26 mouse cellular contexts compared by ENCODE assay signal in the genomic region with DNA sequence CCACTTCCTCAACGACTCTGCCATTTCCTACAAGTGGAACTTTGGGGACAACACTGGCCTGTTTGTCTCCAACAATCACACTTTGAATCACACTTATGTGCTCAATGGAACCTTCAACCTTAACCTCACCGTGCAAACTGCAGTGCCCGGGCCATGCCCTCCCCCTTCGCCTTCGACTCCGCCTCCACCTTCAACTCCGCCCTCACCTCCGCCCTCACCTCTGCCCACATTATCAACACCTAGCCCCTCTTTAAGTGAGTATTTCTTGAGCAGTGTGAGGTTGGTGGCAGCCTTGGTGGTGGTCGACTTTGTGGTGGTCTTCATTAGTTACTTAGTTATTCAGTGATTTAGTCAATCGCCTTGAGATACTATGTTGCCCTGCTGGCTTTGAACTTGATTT. TPM values are rescaled to one million over a fixed set of nuclear protein-coding genes. Genes with fewer than 3 reads are reported as not detected.
DNase-seq lines count a peak whose midpoint lies in the region; ATAC-seq and TF ChIP-seq lines count a peak whose summit lies in the region.
"Had no signal": no experiment of that assay in that cellular context is flagged by ENCODE, and none has a peak within 500 bp of the region (broad histone marks: within the 10 kb centered on the region; RNA-seq: fewer than 3 reads in every experiment).

No protein-coding gene starts in this region.

- H3K9ac ChIP-seq in midbrain, embryonic 11.5 days (ENCODE audit: low read length) = no peak overlapping the region
- no peak overlapping the region for H3K9ac ChIP-seq in midbrain, embryonic 13.5 days (replicated peaks)
- no peak overlapping the region for H3K9ac ChIP-seq in CH12.LX (ENCODE audit: insufficient read depth, low read depth)
- H3K9ac ChIP-seq: embryonic facial prominence, embryonic 13.5 days; embryonic facial prominence, embryonic 15.5 days; forebrain, embryonic 12.5 days had no signal

- no peak for ATAC-seq in midbrain, embryonic 11.5 days (ENCODE audit: low FRiP score)
- ATAC-seq in midbrain, embryonic 13.5 days = no peak
- ATAC-seq: activated CD4-positive, CD25-positive, alpha-beta regulatory T cell, adult 4 months; forebrain, embryonic 14.5 days; forebrain, embryonic 16.5 days; Patski had no signal

- no peak for TF ChIP-seq CTCF in CH12.LX (conservative IDR thresholded peaks at IDR 0.05 in 1 of 2, IDR thresholded peaks at IDR 0.05 in 1 of 2; ENCODE audit: low read depth in 2 of 2, low read length in 2 of 2)
- no peak for TF ChIP-seq CTCF in bone marrow macrophage, adult 2 months (IDR thresholded peaks at IDR 0.05; ENCODE audit: low read depth, low read length)

- no peak for TF ChIP-seq POLR2A in CH12.LX (IDR thresholded peaks at IDR 0.05; ENCODE audit: low read depth, low read length)
- no peak for TF ChIP-seq POLR2A in bone marrow macrophage, adult 2 months (IDR thresholded peaks at IDR 0.05; ENCODE audit: borderline replicate concordance, low read depth, low read length)

- WGBS in midbrain, embryonic 11.5 days = 82% methylated on average over 10 of the region's 10 CpGs
- 87% methylated on average over 10 of the region's 10 CpGs for WGBS in midbrain, embryonic 13.5 days

- H3K79me2 ChIP-seq in CH12.LX (replicated peaks; ENCODE audit: control insufficient read depth, extremely low read depth, insufficient read depth, poor library complexity, severe bottlenecking) = no peaks in the 10 kb centered on the region

- no peaks in the 10 kb centered on the region for H3K9me3 ChIP-seq in midbrain, embryonic 11.5 days (ENCODE audit: control insufficient read depth, low read length)
- no peaks in the 10 kb centered on the region for H3K9me3 ChIP-seq in midbrain, embryonic 13.5 days
- H3K9me3 ChIP-seq in CH12.LX (replicated peaks; ENCODE audit: low read length) = no peaks in the 10 kb centered on the region
- H3K9me3 ChIP-seq: embryonic facial prominence, embryonic 13.5 days; embryonic facial prominence, embryonic 15.5 days; forebrain, embryonic 10.5 days; forebrain, embryonic 12.5 days; G1E had no signal

- in situ Hi-C loops in CH12.LX (cut with MboI; ENCODE audit: low pct_ligation_motif_present, low pct_unique_long_range_greater_than_20kb, low sequenced_read_pairs) = no loop called here

- H3K36me3 ChIP-seq in midbrain, embryonic 11.5 days (ENCODE audit: control insufficient read depth, insufficient read depth, low read length) = no peaks in the 10 kb centered on the region
- no peaks in the 10 kb centered on the region for H3K36me3 ChIP-seq in midbrain, embryonic 13.5 days
- no peaks in the 10 kb centered on the region for H3K36me3 ChIP-seq in CH12.LX (replicated peaks in 1 of 2; ENCODE audit: control insufficient read depth in 1 of 2, insufficient read depth in 1 of 2, low read length in 1 of 2)
- H3K36me3 ChIP-seq: embryonic facial prominence, embryonic 13.5 days; embryonic facial prominence, embryonic 15.5 days; forebrain, embryonic 10.5 days; forebrain, embryonic 12.5 days; G1E had no signal

- no peaks in the 10 kb centered on the region for H3K27me3 ChIP-seq in midbrain, embryonic 11.5 days (ENCODE audit: control insufficient read depth, insufficient read depth, low read length)
- H3K27me3 ChIP-seq in midbrain, embryonic 13.5 days = no peaks in the 10 kb centered on the region
- no peaks in the 10 kb centered on the region for H3K27me3 ChIP-seq in CH12.LX (replicated peaks)
- H3K27me3 ChIP-seq: embryonic facial prominence, embryonic 15.5 days; Patski had no signal

- no peak for TF ChIP-seq EP300 in CH12.LX (IDR thresholded peaks at IDR 0.05; ENCODE audit: low read length)

- dilution Hi-C loops in CH12.LX (cut with MboI; ENCODE audit: extremely low pct_ligation_motif_present, extremely low pct_unique_long_range_greater_than_20kb, low sequenced_read_pairs) = no loop called here

- H3K4me1 ChIP-seq in midbrain, embryonic 11.5 days (ENCODE audit: control insufficient read depth, insufficient read depth, low read length) = peaks cover 2% of the 10 kb centered on the region; the same call in 1 of the 2 replicates
- no peaks in the 10 kb centered on the region for H3K4me1 ChIP-seq in midbrain, embryonic 13.5 days (replicated peaks)
- H3K4me1 ChIP-seq in CH12.LX (ENCODE audit: control insufficient read depth in 1 of 2, insufficient read depth in 2 of 2) = peaks cover 15 to 22% of the 10 kb centered on the region in 2 experiments
- H3K4me1 ChIP-seq in bone marrow macrophage, adult 2 months (ENCODE audit: control insufficient read depth, insufficient read depth, low read length) = peaks cover 6% of the 10 kb centered on the region
- H3K4me1 ChIP-seq: embryonic facial prominence, embryonic 13.5 days; embryonic facial prominence, embryonic 15.5 days; forebrain, embryonic 12.5 days had no signal

- no peak overlapping the region for H3K4me2 ChIP-seq in midbrain, embryonic 11.5 days
- H3K4me2 ChIP-seq in midbrain, embryonic 13.5 days (replicated peaks) = no peak overlapping the region
- peak overlapping the region; percentile 54 for H3K4me2 ChIP-seq in CH12.LX (ENCODE audit: insufficient read depth, low read depth, poor library complexity, severe bottlenecking)
- H3K4me2 ChIP-seq: embryonic facial prominence, embryonic 13.5 days; embryonic facial prominence, embryonic 15.5 days; forebrain, embryonic 12.5 days had no signal

- no peak for TF ChIP-seq RAD21 in CH12.LX (IDR thresholded peaks at IDR 0.05; ENCODE audit: low read depth, low read length)

- no peak overlapping the region for H3K27ac ChIP-seq in midbrain, embryonic 11.5 days (ENCODE audit: low read depth, low read length)
- H3K27ac ChIP-seq in midbrain, embryonic 13.5 days = no peak overlapping the region
- no peak overlapping the region for H3K27ac ChIP-seq in CH12.LX (ENCODE audit: insufficient read depth, low read depth)
- H3K27ac ChIP-seq in bone marrow macrophage, adult 2 months (ENCODE audit: insufficient read depth, low read depth, low read length) = 0 out of 2 replicates have a peak overlapping the region, but pooled peaks have one; percentile 0
- H3K27ac ChIP-seq: embryonic facial prominence, embryonic 13.5 days; embryonic facial prominence, embryonic 15.5 days; forebrain, embryonic 10.5 days; forebrain, embryonic 12.5 days had no signal

- peak; percentile 14 for DNase-seq in midbrain, embryonic 11.5 days (ENCODE audit: low spot score, missing footprints)
- DNase-seq in CH12.LX (ENCODE audit: extremely low read depth) = no peak
- DNase-seq in thymus, postnatal 36 days = no peak
- no peak for DNase-seq in gastrocnemius, adult 8-10 months (ENCODE audit: low spot score in 2 of 2)
- DNase-seq: adrenal gland, adult 8-10 months; adrenal gland, postnatal 14 days; adrenal gland, postnatal 36 days; cerebellum, adult 11 months; cerebellum, adult 18-20 months; cerebellum, adult 8-10 months; cerebellum, adult 9-11 months; cerebellum, postnatal 14 days; cerebellum, postnatal 36 days; embryo, embryonic 11 days had no signal

- no peak overlapping the region for H3K4me3 ChIP-seq in midbrain, embryonic 11.5 days (ENCODE audit: low read depth, low read length)
- no peak overlapping the region for H3K4me3 ChIP-seq in midbrain, embryonic 13.5 days (replicated peaks)
- peak overlapping the region in 1 of 3 experiments; percentile 50 for H3K4me3 ChIP-seq in CH12.LX (replicated peaks in 1 of 3; ENCODE audit: low read depth in 2 of 3, low read length in 2 of 3, poor library complexity in 1 of 3)
- no peak overlapping the region for H3K4me3 ChIP-seq in bone marrow macrophage, adult 2 months (ENCODE audit: insufficient read depth, low read length)
- H3K4me3 ChIP-seq: embryonic facial prominence, embryonic 13.5 days; embryonic facial prominence, embryonic 15.5 days; erythroblast, embryonic 14.5 days; forebrain, embryonic 10.5 days; forebrain, embryonic 12.5 days had no signal

TF ChIP-seq in CH12.LX, 34 proteins besides CTCF, POLR2A, EP300 and RAD21:
- TF ChIP-seq MXI1 (IDR thresholded peaks at IDR 0.05; ENCODE audit: low read depth, low read length) = peak; percentile 69; the same call in 1 of the 2 replicates
- no peak; the same call in 1 of the 2 replicates for TF ChIP-seq MAX (IDR thresholded peaks at IDR 0.05; ENCODE audit: low read length)

RNA-seq across cellular contexts. Expression of gene Gpnmb, which starts 11.5 kb away (rescaled TPM):
- 0.74 and 0.94 TPM in 2 replicates for polyA plus RNA-seq in midbrain, embryonic 11.5 days (2014; fragmentation: Nextera tagmentation; extraction: Ambion mirVana)
- 0.05 and 0.11 TPM in 2 replicates for polyA plus RNA-seq in midbrain, embryonic 13.5 days (2015; fragmentation: Nextera tagmentation; extraction: Ambion mirVana)
- total RNA-seq in CH12.LX (2012; rRNA removed) (0.08 TPM in 1 of 2 replicates, not detected in the other), CH12.LX (2014; rRNA removed) (not detected in 2 replicates)
- 0.24 TPM in 1 of 2 replicates, not detected in the other for polyA plus RNA-seq in CH12.LX (2012; ENCODE audit: insufficient read length, low read depth)
- 3,378 and 3,910 TPM in 2 replicates for polyA plus RNA-seq in bone marrow macrophage, adult 2 months (2012; ENCODE audit: insufficient read depth, insufficient read length, missing spikeins)
- 1 to 10 TPM; 1.1 to 3.6 (median 1.7) TPM for total RNA-seq in gastrocnemius, adult 8-10 months (2022)

RNA-seq across cellular contexts. Expression of gene Malsu1, which starts 25.7 kb away (rescaled TPM):
- 59.3 and 63.0 TPM in 2 replicates for polyA plus RNA-seq in midbrain, embryonic 11.5 days (2014; fragmentation: Nextera tagmentation; extraction: Ambion mirVana)
- polyA plus RNA-seq in midbrain, embryonic 13.5 days (2015; fragmentation: Nextera tagmentation; extraction: Ambion mirVana) = 65.2 and 70.3 TPM in 2 replicates
- 35.4 and 39.0 TPM in 2 replicates for total RNA-seq in CH12.LX (2012; rRNA removed)
- total RNA-seq in CH12.LX (2014; rRNA removed) = 57.1 and 59.6 TPM in 2 replicates
- polyA plus RNA-seq in CH12.LX (2012; ENCODE audit: insufficient read length, low read depth) = 73.5 and 78.7 TPM in 2 replicates
- 27.5 and 33.2 TPM in 2 replicates for polyA plus RNA-seq in bone marrow macrophage, adult 2 months (2012; ENCODE audit: insufficient read depth, insufficient read length, missing spikeins)
- total RNA-seq in gastrocnemius, adult 8-10 months (2022) = 10 to 100 TPM; 42.6 to 60.3 (median 52.1) TPM

Comparison
In these comparisons a context has a peak if more than half of its experiments do, and no peak if none do; other contexts are left out.
1. RNA of gene Gpnmb, which starts 11.5 kb away (polyA plus RNA-seq): 3,378 to 3,910 TPM in bone marrow macrophage, adult 2 months; 0.74 to 0.94 TPM in midbrain, embryonic 11.5 days, 0.24 TPM in CH12.LX and 0.05 to 0.11 TPM in midbrain, embryonic 13.5 days; every median in the first group is over 1,000 times any median in the second.